Mouse (Mus musculus): ENCODE results near the gene Myo1f.

Myo1f gene

DNA sequence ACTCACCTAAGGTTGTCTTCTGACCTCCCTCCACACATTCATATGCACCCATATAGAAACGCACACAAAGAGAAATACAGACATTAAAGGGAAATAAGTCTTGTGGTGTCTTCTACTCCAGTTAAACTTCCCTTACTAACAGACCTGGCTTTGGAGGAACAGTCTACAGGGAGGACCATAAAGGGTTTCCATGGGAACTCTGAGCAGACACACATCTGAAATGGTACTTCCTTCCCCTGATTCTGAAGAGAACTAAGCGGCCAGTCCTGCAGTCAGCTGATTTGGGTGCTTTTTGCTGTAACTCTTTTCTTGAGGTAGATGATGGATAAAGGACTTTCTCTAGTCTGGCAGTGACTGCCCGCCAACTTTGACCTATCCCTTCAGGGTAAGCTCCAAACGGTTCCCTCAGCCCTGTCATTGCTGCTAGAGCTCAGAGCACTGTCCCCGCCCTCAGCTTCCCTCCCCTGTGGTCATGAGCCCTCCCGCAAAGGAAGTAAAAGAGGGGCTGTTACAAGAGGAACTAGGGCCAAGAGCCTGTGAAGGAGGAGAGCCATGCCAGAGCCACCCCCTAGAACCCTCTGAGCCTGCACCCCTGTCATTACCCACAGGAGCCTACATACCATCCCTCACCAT is at the start of gene Myo1f:
TSS of gene Myo1f (plus strand) at position 485 of the 633 bp plus-strand sequence.
- DNase-seq (ENCODE audit: low read depth, low spot score) = peak; percentile 34

- DNase-seq (ENCODE audit: low read depth, low spot score) = peak; percentile 67
Measured at GRCm38 (mm10) chr17:33508386-33508785, 47.1 kb upstream of the Myo1f start.

DNA sequence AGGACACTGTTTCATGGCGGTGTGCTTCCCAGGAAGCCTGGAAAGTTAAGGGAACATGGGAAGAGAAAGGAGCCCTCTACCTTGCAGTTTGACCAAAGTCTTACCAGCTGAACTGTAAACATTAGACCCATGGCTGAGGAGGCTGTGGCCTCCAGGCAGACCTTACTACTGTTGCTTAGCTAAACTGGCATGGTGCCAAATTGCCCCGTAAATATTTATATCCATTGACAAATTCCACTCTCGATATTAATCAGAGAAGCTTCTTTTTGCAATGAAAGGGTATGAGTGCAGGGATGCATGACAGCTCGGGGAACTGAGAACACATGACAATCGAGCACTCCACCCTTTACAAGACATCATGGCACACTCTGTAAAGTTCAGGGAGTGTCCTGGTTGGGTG is 45.3 kb upstream of the Myo1f start:
- no peak for DNase-seq (ENCODE audit: low read depth, low spot score)

GRCm38 (mm10) chr17:33512441-33513415 is 42.8 kb upstream of the Myo1f start:
- no peak for DNase-seq (ENCODE audit: low read depth, low spot score)

DNA sequence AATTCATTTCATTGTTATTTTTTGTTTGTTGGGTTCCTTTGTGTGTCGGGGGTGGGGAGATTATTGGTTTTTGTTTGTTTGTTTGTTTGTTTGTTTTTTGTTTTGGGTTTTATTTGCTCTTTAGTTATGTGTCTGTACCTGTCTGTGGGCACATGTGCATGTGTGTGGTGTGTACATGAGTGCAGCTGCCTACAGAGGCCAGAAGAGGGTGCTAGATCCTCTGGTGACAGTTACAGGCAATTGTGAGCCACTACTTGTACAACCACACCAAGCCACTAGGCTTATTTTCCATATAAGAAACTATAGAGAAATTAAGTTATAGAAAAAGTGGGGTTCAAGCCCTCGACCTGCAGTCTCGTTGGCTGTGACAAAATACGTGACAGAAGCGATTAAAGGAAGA is 41.6 kb upstream of the Myo1f start:
- no peak for DNase-seq (ENCODE audit: low read depth, low spot score)

GRCm38 (mm10) chr17:33520366-33520765 is 35.1 kb upstream of the Myo1f start:
- DNase-seq (ENCODE audit: low read depth, low spot score) = no peak

GRCm38 (mm10) chr17:33523431-33523917 is 32.0 kb upstream of the Myo1f start:
- no peak for DNase-seq (ENCODE audit: low read depth, low spot score)

- peak; percentile 82 for DNase-seq (ENCODE audit: low read depth, low spot score)
Measured at GRCm38 (mm10) chr17:33523918-33524755, 31.4 kb upstream of the Myo1f start, which contains the start of gene Adamts10. Gene Adamts10, plus strand, starts transcription at chr17:33524204.

DNA sequence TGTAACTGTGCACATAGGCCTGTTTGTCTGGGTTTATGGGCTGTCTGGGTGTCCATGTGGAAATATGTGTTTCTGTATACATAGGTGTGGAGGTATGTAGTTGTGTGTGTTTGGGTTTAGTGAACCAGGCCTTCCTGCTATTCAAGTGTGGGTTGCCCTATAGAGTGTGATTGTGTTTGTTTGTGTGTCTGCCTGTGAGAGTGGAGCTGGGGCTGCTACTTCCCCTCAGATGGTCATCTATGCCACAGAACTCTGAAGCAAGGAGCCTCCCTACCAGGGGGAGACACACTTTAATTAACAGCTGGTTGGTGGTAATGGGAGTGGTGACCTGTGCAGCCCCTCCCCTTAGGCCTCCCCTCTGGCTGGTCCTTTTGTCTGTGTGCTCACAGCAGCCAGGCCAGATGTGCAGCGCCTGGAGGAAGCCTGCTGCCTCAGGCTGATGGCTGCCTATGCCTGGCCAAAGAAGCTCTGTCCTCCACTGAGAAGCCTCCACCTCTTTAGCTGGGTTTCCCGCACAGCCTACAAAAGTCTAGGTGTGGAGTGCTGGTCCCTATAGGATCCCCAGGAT is 30.6 kb upstream of the Myo1f start:
- DNase-seq (ENCODE audit: low read depth, low spot score) = no peak

DNA sequence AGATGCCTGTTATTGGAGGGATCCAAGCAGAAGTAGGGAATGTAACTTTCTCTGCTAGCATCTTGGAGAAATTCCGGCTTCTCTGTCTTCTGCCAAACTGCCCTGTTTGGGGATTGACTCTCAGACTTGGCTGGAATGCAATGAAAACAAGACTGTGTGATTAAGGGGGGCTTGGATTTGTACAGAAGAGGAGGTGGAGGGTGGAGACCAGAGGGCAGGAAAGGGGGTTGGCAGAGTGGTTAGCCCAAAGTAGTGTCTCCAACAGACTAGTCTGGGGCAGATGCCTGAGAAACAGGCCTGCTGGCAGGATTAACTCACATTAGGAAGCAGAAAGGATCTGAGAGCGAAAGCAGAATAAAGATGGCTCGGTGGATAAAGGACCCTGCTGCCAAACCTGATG is 29.0 kb upstream of the Myo1f start:
- DNase-seq (ENCODE audit: low read depth, low spot score) = peak; percentile 13

DNA sequence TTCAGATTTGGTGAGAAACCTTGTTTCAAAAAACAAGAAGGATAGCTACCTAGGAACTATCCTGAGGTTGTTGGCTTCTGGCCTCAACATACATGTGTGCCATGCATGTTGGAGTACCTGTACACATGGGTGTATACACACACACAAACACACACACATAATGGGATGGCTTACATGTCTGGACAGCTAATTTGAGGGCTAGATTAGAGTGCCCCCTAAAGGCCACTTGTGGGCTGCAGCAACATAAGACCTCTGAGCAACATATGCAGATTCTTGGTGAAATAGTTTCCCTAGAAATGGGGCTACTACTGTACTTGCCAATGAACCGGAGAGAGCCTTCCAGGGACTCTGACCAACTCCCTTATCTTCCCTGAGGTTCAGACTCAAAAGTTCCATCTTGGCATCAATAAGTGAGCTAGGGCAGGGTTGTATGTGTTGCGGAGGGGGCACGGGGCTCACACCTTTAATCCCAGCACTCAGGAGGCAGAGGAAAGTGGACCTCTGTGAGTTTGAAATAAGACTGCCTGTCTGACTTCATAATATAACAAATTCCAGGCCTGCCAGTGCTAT is 16.3 kb upstream of the Myo1f start:
- DNase-seq (ENCODE audit: low read depth, low spot score) = peak; percentile 89

DNA sequence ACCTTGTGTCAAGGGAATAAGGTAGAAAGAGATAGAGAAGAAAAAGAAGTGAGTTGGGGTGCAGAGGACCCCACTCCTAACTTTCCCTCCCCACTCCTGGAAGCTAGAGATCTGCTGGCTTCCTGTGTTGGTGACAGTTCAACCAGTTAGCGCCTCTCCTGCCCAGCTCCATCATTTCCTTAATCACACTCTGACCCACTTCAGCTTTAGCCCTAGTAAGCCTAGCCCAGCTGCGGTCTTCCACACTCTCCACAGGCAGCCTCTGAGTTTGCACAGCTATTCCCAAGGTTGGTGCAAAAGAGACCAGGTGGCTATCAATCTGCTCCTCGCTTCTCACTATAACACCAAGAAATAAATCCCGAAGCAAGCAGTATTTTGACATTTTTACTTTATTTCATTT is 15.6 kb upstream of the Myo1f start:
- DNase-seq (ENCODE audit: low read depth, low spot score) = peak; percentile 66

GRCm38 (mm10) chr17:33549212-33549611 is 6.3 kb upstream of the Myo1f start:
- peak; percentile 95 for DNase-seq (ENCODE audit: low read depth, low spot score)

- DNase-seq (ENCODE audit: low read depth, low spot score) = no peak
Measured at GRCm38 (mm10) chr17:33550388-33550787, 5.1 kb upstream of the Myo1f start.

- no peak for DNase-seq (ENCODE audit: low read depth, low spot score)
Measured at GRCm38 (mm10) chr17:33552113-33552512, 3.4 kb upstream of the Myo1f start.

DNA sequence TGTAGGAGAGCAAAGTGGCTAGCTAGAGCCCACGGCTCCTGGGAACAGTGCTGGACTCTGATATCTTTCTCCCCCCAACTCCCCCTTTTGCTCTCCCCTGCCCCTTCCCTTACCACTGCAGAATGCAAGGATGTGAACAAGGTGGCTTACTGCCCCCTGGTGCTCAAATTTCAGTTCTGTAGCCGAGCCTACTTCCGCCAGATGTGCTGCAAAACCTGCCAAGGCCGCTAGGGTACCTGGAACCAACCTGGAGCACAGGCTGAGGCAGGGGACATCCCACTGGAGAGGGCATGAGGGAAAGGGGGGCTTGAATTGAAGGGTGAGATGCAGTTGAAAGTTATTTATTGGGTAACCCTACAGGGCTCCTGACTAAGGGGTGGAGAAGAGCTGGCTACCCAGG is 2.5 kb upstream of the Myo1f start:
- peak; percentile 55 for DNase-seq (ENCODE audit: low read depth, low spot score)

GRCm38 (mm10) chr17:33554536-33554935 is 971 bp upstream of the Myo1f start:
- no peak for DNase-seq (ENCODE audit: low read depth, low spot score)

GRCm38 (mm10) chr17:33557922-33558321 is 2.4 kb downstream of the Myo1f start:
- no peak for DNase-seq (ENCODE audit: low read depth, low spot score)

GRCm38 (mm10) chr17:33563527-33564076 is 8.1 kb downstream of the Myo1f start:
- DNase-seq (ENCODE audit: low read depth, low spot score) = peak; percentile 35

DNA sequence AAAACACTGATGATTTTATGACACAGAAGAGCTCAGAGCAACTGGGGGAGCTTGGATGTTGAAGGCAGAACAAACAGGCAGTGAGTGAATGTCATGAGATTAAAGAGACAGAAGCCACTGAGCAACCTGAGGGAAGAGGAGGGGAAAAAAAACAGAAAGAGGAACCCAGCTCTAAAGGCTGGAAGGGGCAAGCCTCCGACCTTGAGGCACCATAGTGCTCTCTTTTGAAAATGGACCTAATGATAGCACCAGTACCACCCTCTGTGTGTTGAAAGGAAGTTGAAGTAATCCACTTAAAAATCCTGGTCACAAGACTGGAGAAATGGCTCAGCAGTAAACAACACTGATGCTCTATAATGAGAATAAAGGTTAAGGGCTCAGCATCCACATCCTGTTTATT is 9.1 kb downstream of the Myo1f start:
- no peak for DNase-seq (ENCODE audit: low read depth, low spot score)

DNA sequence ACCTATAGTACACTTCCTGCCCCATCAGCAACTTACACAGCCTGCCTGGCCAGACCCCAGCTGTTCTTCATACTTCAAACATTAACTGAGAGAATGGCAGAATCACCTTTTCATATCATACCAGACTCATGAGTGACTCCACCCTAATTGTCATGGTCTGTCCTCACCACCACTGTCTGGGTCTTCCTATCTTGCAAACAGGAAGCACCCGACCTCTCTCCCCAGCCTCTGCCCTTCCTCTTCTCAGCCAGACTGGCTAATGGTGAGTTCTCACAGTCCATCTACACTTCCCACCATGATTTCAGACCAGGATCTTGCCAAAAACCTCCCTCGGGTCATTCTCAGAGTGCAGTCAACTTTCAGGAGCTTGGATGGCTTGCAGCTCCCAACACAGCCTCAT is 10.7 kb downstream of the Myo1f start:
- DNase-seq (ENCODE audit: low read depth, low spot score) = peak; percentile 11

Measured in brain, adult 2 months (tissue).